Mouse (Mus musculus) layer of hippocampus, adult 11-12 months (tissue): Measurements from ENCODE around the gene Ess2.
"Not testable (repeated sequence)": the region's sequence is repeated elsewhere in the genome, so short reads cannot be mapped to it uniquely, and the experiment has no call there.

Experiments
- DNase-seq: peaks from one replicate; pipeline ENCODE4 v3.0.0; 2022; ENCODE audit warnings: low spot score

Ess2 gene

DNA sequence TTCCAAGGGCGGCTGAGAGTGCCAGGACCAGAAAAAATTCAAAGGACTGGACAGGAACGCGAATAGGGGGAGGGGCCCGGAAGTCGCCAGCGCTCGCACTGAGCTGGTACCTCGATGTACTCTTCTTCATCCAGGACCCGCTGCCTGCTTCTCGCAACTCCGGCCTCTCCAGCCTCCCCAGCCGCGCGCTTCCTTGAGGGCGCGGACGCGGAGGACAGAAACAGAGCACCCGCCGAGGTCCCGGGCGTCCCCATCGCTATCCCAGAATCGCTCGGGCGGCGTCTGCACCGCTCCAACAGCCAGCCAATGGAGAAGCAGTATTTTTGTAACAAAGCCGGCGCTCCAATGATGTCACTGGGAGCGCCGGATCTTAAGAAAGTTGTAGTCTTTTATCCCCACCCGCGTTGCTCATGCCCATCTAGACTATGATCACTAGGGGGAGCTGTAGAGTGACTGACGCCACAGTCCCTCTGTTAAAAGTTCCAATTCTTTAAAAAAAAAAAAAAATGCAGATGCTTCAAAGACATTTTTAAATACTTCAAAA is at the start of gene Ess2:
Gene Ess2, minus strand, starts transcription at position 297 of the 544 bp plus-strand sequence.
- DNase-seq = peak; percentile 95

DNA sequence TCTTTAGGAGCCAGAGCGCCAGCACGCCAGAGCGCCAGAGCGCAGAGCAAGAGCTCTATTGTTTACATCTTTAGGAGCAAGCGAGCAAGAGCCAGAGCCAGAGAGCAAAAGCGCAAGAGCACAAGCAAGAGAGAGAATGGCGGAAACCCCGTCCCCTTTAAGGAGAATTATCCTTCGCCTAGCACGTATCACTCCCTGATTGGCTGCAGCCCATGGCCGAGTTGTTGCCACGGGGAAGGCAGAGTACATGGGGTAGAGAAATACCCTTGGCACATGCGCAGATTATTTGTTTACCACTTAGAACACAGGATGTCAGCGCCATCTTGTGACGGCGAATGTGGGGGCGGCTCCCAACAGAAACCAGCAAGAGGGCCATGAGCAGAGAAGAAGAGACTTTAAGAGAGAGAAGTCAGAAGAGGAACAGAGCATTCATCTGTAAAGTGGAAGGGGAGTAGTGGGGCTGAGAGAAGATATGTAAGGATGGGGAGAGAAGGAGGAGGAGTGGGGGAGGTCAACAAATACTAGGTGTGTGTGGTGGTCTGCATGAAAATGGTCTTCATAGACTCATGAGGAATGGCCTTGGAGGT is 45.0 kb upstream of the Ess2 start:
- DNase-seq = not testable (repeated sequence)

DNA sequence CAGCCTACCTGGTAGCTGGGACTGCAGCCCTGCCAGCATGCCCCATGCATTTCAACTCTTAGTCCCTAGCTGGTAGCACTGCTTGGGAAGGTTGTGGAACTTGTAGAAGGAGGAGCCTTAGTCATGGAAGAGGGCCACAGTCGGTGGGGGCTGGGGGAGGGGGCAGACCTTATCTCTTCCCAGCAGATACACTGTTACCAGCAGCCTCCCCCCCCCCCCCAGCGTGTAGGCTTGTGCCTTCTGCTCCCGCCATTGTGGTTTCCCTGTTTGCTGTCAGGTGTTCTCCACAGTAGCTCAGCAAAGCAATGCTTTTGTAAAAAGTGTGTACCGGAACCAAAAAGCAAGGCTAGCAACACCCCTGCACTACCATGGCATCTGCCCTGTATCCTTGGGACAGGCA is 40.5 kb upstream of the Ess2 start:
- no peak for DNase-seq

DNA sequence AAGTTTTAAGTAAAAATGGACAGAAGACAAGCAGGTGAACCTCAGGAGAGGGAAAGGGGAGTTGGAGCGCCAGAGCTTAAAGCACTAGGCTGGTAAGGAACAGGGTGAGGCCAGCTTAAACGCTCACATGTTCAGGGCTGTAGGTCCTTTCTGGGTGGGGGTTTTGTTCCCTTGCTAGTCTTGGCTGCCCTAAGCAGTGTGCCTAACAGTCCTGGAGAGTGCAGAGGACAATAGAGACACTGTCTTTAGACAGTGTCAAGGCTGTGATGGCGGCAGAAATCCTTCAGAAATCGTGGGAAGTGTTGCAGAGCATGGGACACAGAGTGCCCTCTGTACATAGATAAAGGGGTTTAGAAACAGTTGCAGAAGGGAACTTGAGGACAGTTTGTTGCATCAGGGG is 38.9 kb upstream of the Ess2 start:
- no peak for DNase-seq

DNA sequence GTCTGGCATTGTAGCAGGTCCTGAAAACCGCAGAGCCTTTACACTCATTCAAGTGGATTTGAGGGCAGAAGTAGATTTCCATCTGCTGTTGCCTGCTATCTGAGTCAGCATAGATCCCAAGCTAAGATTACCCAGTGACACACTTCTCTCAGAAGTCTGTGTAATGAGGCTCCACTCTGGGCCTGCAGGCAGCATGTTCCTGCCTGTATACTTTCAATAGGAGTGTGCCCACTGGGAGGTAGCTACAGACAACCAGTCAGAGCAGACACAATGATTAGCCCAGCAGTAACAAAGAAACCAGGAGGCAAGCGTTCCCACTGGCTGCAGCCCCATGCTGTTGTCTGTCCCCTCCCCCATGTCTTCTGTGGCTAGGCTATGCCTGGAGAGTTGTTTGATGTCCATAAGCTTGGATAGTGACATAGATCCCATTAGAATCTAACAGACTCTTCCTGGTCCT is 38.3 kb upstream of the Ess2 start:
- no peak for DNase-seq

DNA sequence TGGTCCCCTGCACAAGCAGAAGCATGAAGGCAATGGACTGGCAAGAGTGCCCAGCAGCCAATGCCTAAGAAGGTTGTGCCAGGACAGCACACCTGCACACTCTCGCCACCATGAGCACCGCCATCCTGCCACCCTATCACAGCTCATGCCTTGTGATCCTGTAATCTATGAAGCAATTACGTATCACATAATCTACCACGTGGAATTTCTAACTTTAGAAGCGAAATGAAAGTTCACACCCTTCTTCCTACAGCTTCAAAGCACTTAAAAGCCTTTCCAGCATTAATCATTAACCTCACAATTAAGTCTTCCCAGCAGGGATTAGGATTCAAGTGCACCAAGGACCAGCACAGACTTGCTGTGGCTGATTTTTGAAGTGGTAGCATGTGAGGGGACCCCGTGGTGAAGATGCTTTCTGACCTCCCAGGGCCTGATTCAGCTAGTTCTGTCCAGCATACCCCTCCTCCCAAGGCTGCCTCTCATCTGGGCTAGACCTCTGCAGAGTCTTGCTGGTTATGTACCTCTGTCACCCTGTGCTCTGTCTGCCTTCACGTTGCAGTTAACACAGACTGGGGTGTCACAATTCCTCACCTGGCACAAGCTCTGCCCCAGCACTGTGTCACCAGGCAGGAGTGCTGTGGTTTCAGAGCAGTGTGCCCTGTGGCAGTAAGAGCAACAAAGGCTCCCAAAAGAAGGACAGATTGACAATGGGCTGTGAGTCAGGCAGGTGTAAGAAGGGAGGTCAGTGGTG is 34.1 kb upstream of the Ess2 start:
- no peak for DNase-seq

DNA sequence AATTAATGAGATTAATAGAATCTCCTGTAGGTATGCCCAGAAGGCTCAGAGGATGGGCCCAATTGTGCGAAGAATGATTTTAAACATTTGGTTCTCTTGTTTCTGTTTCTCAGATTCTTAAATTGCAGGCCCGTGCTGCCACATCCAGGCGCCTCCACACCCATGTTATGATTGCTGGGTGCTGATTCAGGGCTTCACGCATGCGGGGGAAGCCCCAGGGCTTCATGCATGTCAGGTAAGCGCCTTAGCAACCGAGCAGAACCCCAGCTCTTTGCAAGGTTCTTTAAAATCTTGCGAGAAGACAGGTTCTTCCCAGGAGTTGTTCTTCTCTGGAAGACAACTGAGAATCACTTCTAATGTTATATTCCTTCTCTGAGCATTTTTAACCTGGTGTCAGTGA is 32.3 kb upstream of the Ess2 start:
- DNase-seq = no peak

DNA sequence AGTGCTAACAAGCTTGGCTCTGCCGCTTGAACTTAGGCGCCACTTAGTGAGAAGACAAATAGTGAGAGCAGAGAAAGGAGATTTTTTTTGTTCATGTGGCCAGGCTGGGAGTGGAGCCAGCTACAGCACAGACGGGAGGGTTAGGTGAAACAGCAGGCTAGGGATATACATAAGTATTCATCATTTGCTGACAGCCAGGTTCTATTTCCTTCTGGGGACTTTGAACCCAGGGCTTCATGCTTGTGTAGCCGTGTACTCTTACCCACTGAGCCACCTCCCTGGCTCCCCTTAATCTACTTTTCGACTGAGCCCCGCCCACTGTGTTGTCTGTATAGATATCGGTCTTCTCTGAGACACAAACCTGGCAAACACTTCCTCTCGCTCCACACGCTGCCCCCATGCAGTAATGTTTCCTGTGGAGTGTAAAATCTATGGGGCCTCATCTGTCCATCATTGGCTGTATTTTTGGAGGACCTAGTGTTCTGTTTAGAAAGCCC is 28.2 kb upstream of the Ess2 start:
- no peak for DNase-seq

DNA sequence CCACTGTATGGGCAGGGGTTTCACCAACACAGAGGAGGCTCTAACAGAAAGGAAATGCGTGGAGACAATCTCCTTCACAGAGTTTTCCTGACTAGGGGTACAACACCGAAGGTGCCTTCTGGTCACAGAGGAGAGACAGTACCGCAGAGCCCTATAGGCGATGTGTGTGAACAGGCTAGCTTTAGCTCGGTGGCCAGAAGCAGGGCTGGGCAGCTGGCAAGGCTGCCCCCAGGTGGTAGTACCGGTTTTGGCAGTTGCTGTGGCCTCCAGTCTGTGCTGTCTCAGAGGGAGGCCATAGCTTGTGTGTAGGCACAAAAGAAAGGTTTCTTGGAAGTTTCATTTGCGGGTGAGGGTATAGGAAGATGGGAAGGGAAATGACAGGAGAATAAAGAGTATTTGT is 27.7 kb upstream of the Ess2 start:
- peak; percentile 66 for DNase-seq

DNA sequence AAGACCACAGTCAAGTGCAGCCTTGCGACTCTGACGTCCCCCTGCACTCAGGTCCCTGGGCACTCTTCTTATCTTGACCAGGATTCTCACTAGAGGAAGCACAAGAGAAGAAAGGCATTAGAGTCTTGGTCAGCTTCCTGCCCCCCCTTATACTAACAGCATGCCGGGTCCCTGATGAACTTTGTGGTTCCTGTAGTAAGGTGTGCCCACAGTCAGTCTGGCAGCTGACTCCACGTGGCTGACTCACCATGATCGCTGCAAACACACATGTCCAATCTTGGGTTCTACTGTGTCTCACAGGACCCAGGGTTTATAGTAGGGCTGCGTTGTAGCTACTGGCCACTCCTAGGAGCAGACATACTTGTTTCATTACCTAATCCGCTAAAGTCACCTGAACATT is 27.0 kb upstream of the Ess2 start:
- DNase-seq = no peak

DNA sequence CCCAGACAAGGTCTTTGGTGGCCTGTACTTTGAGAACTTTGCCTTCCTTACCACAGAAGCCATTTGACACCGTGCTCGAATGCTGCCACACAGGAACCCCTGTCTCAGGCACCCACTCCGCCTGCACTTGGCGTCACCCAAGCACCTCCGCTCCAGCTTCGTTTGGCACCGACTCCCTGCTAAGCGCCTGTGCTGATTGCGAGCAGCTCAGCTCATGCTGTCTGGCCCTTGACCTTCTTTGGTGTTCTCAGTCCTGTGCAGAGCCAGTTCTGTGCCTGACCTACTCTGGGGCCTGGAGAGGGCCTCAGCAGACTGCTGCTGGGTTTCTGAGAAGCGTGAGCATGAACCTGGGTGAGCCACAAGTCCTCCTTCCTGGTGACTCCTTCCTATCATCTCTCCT is 25.6 kb upstream of the Ess2 start:
- DNase-seq = no peak

DNA sequence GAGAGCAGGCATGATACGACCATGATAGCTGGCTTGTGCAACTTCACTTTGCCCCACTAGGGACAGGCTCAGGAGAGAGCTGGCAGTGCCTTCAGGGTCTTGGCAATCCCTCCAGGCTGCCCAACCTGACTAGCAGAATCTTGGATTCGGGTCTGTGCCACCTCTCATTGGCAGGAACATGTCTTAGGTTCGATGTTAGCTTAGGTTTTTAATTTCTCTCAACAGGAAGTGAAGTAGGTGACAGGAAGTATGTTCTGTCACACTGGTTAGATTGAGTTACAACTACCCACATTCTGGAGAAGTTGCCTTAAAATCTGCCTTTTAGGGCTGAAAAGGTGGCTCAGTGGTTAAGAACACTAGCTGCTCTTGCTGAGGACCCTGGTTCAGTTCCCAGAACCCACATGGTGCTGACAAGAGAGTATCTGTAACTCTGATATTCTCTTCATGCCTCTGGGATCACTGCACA is 23.3 kb upstream of the Ess2 start:
- DNase-seq = no peak

DNA sequence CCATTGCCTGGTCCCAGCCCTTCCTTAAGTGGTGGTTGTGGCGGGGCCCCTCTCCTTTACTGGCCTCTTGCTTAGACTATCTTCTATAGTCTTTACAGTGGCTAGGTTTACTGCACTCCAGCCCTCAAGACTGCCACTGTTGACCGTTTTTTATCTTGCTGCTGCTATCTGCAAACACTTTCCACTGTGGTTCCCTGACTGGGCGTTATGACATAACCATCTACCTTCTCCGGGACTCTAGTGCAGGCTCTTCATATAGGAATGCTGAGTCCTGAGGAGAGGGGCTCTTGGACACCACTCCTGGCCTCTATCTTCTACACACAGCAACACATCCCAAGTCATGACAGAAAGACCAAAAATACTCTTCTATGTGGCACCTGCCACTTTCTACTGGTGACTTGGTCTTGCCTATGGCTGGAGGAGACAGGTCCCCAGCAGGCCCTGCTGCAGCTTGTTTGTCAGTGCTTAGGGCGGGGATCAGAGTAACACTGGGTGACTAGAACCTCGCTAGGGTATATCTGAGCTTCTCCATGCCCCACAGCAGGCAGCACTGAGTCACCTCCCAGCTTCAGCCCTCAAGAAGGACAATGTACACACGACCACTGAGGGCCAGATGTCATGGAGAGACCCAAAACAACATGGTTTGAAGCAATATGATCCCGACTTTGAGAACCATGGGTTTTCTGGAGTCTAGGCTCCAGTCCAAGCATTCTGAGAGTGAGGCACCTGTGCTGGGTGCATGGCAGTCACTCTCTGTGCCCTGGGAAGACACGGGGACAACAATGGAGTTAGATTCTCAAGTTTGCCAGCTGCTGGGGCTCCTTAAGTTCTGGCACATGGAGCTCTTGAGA is 22.7 kb upstream of the Ess2 start:
- DNase-seq = no peak

DNA sequence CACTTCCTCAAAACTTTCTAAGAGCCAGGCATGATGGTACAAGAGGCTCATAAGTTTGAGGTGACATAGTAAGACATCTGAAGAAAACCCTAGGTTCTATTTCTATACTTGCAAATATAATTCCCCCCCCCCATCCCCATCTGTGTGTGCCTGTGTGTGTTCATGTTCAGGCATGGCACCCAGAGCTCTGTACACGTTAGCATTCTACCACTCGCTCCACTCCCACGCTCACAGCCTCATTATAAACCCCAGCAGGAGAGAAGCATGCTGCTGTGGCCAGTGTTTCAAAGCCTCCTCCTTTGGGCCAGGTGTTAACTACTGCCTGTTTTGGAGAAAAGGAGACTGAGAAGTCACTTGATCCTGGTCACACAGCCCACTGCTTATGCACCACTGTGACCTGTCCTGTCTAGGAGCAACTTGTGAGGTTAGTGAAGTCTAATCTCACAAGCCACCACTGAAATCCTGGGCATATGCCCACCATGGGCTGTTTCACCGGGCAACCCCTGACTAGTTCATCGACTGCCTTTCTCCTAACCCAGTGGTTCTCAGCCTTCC is 20.8 kb upstream of the Ess2 start:
- DNase-seq = no peak

DNA sequence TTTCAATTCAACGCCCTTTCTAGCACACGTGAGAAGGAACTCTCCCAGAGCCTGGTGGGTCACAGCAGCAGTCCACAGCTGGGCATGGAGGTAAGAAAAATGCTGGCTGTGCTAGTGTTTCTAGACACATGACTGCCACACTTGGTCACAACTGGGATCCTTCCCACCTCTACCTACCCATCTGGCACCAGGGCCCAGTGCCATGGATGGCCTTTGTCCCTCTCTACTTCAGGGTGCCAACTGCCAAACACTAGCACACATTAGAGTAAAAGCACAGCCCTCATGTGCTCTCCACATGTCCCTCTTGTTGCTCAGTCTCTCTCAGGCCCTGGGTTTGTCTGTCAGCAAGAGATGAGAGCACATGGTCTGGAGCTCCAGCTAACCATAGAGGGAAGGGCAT is 18.5 kb upstream of the Ess2 start:
- no peak for DNase-seq

DNA sequence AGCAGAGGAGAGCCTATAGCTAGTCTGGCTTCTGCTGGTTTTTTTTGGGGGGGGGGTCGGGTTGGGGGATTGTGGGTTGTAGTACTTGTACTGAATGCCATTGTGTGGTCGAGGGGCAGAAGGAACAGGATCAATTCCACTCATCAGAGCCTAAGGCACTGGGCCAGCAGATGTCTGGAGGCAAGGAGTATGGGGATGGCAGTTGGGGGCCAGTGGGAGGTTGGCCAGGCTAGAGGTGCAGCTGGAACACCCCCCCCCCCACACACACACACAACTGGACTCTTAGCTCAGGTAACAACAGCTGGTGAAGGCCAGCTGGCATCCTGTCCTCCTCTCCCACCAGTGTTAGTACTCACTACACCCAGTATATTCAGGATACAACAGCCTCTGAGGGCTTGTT is 18.1 kb upstream of the Ess2 start:
- no peak for DNase-seq

DNA sequence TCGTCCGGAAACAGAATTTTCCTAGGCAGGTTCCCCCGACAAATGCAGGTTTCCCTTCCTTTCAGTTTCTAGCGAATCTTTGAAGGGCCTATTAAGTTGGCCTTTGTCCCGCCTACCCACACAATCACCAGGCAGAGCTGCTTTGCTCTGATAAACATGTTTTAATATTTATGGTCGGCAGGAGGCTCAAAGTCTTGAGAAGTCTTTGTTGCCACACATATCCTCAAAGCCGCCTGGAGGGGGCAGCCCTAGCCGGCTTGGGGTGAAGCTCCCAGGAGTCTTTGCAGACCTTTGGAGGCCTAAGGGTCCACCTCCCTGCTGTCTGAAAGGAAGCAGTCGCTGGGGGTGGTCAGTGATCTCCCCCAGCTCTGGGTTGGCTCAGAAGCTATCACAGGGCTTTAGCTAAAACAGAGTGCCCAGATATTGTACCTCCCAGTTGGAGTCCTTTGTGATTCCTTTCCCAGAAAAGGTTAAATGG is 17.5 kb upstream of the Ess2 start:
- peak; percentile 67 for DNase-seq

DNA sequence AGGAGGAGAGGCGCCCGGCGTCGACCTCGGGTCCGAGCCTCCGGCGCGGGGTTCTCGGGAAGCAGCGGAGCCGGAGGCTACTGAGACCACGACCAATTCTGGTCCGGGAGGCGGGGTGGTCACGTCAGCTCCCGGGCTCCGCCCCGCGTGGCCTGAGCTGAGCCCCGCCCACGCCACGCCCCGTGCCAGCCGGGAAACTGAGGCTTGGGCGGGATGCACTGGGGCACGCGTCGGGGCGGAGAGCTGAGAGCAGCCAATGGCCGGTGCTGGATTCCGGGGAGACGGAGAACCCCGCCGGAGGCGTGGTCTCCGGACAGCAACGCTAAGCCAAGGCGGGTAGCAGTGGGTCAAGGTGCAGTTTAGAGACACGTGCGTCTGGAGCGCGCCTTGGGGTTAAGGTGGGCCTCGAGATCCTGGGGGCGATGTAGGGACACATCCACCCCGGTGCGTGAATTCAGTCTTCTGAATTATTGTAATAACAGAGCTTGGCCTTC is 17.0 kb upstream of the Ess2 start, which contains the start of gene Slc25a1:
Gene Slc25a1, minus strand, starts transcription at position 133 of the 494 bp plus-strand sequence.
- DNase-seq = peak; percentile 88

DNA sequence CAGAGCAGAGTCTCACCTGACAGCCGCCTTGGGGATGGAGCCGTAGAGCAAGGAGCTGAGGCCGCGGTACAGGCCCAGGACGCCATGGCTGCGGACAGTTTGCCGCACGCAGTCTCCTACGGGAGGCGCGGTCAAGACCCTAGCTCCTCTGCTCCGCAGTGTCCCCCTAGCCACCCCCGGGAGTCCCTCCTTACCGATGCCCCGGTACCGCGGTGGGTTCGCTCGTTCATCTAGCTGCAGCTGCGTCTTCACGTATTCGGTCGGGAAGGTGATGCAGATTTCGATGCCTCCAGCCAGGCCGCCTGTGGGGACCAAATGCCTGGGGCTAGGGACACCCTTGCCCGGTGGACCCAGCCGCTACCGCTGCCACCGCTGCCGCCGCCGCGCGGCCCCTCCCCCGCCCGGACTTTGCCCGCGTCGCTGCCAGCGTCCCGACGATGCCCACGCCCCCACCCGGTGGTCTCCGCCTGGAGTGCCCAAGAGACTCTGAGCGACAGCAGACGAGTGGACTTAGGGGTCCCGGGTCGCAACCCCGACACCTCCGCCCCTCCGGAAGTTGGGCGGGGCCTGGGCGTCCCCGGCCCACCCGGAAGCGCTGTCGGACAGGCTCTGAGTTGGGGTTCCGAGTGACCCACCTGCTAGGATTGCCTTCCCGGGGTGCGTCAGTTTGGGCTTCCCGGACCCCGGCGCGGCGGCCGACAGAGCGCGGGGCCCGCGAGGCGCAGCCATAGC is 16.4 kb upstream of the Ess2 start:
- DNase-seq = no peak

DNA sequence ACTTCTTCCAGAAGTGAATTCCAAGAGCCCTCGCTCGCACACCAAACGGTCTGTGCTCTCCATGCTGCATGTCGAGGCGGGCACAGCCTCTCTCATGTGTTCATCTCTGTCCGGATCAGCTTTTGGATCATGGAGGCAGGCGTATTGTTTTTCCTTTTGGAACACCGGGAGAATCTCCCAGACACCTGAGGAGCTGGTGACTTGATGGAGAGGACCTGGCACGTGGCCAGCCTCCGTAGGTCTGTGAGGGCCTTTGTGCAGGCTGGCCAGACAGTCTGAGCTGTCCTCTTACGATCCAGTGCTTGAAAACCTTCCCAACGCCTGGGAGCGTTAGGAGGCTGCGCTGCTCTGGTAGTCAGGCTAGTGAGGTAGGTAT is 11.0 kb upstream of the Ess2 start:
- DNase-seq = no peak
